Mouse (Mus musculus) frontal cortex, adult (tissue): ENCODE measurements at regions not wholly inside any gene's neighbourhood (a gene's known extent, or its start where the extent isn't known, plus 50 kb on each side); places are given as distances from the start of the nearest gene placed in this dataset.
A peak's percentile ranks its signal among the peaks of the same experiment; 100 is the strongest.

Experiments used
- ATAC-seq: cut with Nextera tagmentation; 2 replicates; pipeline ENCODE4 v1.9.2; 2017; ENCODE audit warnings: mild to moderate bottlenecking, moderate library complexity, mixed read lengths; ENCODE audit not compliant: low TSS enrichment

- ATAC-seq = no peak
These were observed 99.1 kb upstream of the Trp63 start for GRCm38 (mm10) chr16:25584337-25585069.

- no peak for ATAC-seq
These were observed 98.5 kb upstream of the Trp63 start for GRCm38 (mm10) chr16:25585070-25585454.

DNA sequence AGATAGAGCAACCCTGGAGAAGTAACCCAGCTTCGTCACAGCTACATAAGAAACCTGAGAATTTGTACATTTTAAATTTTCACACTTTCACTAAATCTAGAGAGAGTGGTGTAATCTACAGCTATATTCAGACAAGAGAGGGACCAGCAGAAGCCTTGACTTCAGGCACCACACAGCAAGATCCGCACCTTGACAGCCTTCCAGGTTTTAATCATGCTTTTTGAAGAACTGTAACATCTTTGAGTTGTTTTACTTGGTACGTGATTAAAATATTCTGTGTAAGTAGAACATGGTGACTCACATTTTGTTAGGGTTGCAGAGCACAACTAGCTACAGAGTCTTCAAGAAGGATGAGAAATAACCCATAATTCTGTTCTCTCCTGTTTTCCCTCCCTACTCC is 97.6 kb upstream of the Trp63 start:
- peak; percentile 86 for ATAC-seq

GRCm38 (mm10) chr16:25587879-25588347 is 95.7 kb upstream of the Trp63 start:
- peak; percentile 65 for ATAC-seq

GRCm38 (mm10) chr16:25597435-25597834 is 86.1 kb upstream of the Trp63 start:
- ATAC-seq = no peak

- no peak for ATAC-seq
These were observed 80.4 kb upstream of the Trp63 start for GRCm38 (mm10) chr16:25603121-25603520.

DNA sequence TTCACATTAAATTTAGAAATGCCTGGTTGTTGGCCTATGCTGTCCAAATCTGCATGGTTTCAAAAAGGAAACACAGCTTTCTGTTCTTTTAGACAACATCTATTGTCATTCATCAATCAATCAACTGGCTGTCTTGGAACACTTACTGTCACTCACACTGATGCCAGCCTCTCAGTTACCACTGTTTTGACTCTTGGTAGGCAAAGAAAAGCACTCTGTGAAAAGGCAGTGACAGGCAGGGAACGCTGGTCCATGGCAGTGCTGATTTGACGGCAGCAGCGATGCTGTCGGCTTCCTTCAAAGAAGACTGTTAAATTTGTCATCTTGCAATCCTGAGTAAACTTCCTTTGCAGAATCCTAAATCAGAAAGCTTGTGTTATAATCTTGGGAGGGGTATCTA is 68.3 kb upstream of the Trp63 start:
- ATAC-seq = no peak

- no peak for ATAC-seq
These were observed 67.9 kb upstream of the Trp63 start for GRCm38 (mm10) chr16:25615646-25616045.

DNA sequence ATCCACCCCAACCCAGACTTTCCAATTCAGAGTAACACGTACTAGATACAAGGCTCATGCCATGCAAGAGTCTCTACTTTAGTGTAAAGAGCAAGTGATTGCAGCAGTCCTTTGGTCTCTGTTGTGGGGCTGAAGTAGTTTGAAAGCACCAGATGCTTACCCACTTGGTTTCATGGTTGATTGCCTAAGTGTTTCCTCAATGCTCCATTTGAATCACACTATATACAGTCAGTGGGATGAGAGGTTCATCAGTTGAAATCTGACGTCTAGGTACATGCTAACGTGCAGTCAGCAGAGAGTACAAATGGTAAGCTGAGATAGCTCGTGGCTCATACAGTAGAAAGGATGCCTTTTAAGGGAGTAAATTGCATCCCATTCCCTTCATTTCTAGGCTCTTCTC is 64.7 kb upstream of the Trp63 start:
- ATAC-seq = no peak

DNA sequence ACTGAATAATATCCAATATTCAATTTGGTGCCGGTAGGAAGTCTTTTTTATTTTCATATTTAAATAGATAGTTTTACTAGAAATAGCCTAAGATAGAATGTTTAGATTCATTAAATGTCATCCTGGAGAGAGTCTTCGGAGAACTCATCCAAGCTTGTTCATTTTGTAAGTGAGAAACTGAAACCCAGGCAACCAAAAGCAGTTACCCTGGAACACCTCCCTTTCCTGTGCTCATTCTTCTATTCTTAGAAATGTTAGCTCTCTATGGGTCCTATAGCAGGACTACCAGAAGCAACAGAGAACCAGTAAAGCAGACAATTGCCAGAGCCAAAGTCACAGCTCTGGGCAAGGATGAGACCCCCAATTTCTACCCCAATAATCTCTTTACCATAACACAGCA is 60.9 kb upstream of the Trp63 start:
- ATAC-seq = peak; percentile 91

GRCm38 (mm10) chr16:25623986-25624623 is 59.5 kb upstream of the Trp63 start:
- no peak for ATAC-seq

- ATAC-seq = no peak
These were observed 53.8 kb upstream of the Trp63 start for GRCm38 (mm10) chr16:25629750-25630149.

DNA sequence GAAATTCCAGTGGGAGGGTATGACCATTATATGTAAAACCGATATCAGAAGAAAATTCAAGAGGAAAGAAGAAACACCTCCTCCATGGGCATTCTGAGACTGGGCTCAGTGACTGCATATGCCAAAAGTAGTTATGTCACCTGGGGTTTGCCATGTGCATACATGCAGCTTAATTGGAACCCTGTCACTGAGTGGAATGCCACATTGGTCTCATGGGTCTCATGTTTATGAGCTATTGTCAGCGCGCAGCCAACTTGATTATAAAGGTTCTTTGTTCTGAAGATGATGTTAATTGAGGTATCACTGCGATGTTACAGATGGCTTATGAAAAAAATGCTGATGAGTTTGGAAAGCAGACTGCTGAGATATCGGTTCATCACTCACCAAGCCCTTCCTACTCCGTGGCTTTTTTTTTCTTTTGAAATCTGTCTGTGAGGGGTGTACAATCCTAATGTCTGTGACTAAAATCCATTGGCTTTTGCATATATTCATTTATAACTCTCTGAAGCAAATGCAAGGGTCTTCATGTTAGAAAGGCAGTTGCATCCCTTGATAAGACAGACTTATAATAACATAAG is 52.3 kb upstream of the Trp63 start:
- no peak for ATAC-seq
